Mouse (Mus musculus): ENCODE measurements around the gene Acan. TPM values are rescaled to one million over a fixed set of nuclear protein-coding genes. Genes with fewer than 3 reads are reported as not detected.

Gene Acan
- polyA plus RNA-seq, 1 experiment from 2014 or later: 0.49 TPM

- no peak overlapping the region for H3K4me2 ChIP-seq (replicated peaks)
- H3K27ac ChIP-seq: no peak overlapping the region
- H3K4me3 ChIP-seq (replicated peaks): no peak overlapping the region
- H3K9me3 ChIP-seq: no peaks in the 10 kb centered on the region
- no peaks in the 10 kb centered on the region for H3K4me1 ChIP-seq (replicated peaks)
- no peaks in the 10 kb centered on the region for H3K36me3 ChIP-seq
- ATAC-seq: peak; percentile 67; the same call in 1 of the 2 replicates
- no peaks in the 10 kb centered on the region for H3K27me3 ChIP-seq (replicated peaks)
- no peak overlapping the region for H3K9ac ChIP-seq
- WGBS: 25% methylated on average over 7 of the region's 7 CpGs
Observed at GRCm38 (mm10) chr7:79080572-79081399, 27.5 kb downstream of the Acan start.

GRCm38 (mm10) chr7:79089111-79089510, 35.8 kb downstream of the Acan start:
- ATAC-seq: no peak
- WGBS: 79% methylated on average over 4 of the region's 4 CpGs
- H3K36me3 ChIP-seq: no peaks in the 10 kb centered on the region
- H3K9me3 ChIP-seq: no peaks in the 10 kb centered on the region
- no peaks in the 10 kb centered on the region for H3K4me1 ChIP-seq (replicated peaks)
- no peak overlapping the region for H3K27ac ChIP-seq
- no peak overlapping the region for H3K4me2 ChIP-seq (replicated peaks)
- H3K9ac ChIP-seq: no peak overlapping the region
- no peaks in the 10 kb centered on the region for H3K27me3 ChIP-seq (replicated peaks)
- H3K4me3 ChIP-seq (replicated peaks): no peak overlapping the region

DNA sequence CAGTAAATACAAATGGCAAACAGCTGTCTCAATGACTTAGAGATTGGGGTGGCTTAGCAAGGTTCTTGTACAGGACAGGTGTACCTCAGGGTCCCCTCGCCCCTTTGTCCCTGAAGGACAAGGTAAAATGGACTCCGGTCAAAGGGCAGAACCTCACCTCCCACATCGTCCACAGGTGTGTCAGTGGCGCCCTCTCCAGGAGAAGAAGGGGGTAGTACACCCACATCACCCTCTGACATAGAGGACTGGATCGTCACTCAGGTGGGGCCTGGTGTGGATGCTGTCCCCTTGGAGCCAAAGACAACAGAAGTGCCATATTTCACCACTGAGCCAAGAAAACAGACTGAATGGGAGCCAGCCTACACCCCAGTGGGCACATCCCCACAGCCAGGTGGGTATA, 43.2 kb downstream of the Acan start:
- Histone ChIP-seq H3K36me3 (no peaks in the 10 kb centered on the region), H3K4me2 (replicated peaks) (no peak overlapping the region), H3K4me3 (replicated peaks) (no peak overlapping the region), H3K27ac (no peak overlapping the region), H3K9me3 (no peaks in the 10 kb centered on the region), H3K27me3 (replicated peaks) (no peaks in the 10 kb centered on the region), H3K4me1 (replicated peaks) (no peaks in the 10 kb centered on the region), H3K9ac (no peak overlapping the region)
- 75% methylated on average over 5 of the region's 5 CpGs for WGBS
- no peak for ATAC-seq

- H3K9ac ChIP-seq: no peak overlapping the region
- H3K27me3 ChIP-seq (replicated peaks): no peaks in the 10 kb centered on the region
- H3K4me3 ChIP-seq (replicated peaks): no peak overlapping the region
- H3K9me3 ChIP-seq: no peaks in the 10 kb centered on the region
- H3K4me1 ChIP-seq (replicated peaks): no peaks in the 10 kb centered on the region
- 56% methylated on average over 4 of the region's 4 CpGs for WGBS
- ATAC-seq: no peak
- no peak overlapping the region for H3K27ac ChIP-seq
- H3K4me2 ChIP-seq (replicated peaks): no peak overlapping the region
- H3K36me3 ChIP-seq: no peaks in the 10 kb centered on the region
Observed at GRCm38 (mm10) chr7:79113848-79114247, 60.6 kb downstream of the Acan start.

DNA sequence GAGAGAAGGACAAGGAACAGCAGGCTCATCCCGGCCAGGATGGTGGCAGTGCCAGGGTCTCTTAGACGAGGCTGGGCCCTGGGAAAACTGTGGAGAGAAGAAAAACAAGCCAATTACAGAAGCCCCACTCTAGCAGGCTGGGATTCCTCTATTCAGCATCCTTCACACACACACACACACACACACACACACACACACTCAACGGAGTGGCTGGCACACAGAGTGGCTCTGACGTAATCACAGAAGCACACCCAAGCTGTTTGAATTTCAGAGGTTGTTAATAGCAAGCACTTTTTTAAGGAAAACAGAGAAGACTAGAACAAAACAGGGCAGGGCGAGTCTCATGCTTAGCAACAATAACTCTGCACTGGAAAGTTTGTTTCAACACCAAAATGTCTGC, 70.2 kb downstream of the Acan start:
- no peak for ATAC-seq

DNA sequence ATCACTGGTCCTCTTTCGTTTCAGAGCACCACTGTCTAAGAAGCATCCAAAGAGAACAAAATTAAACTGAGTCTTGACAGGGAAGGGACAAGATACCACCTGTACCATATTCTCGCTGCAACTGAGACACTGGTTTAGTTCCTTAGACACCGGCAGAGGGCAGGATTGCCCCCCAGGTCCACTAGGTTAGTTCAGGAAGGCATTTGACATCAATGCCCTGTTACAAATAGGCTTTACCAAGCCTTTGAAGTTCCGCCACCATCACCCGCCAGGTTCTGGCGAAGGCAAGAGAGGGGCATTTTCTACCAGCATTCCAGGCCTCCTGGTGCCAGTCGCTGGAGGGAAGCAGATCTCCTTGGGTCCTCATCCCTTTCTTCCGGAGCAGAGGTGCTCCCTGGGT, 76.6 kb downstream of the Acan start:
- Histone ChIP-seq H3K9ac (no peak overlapping the region), H3K4me3 (replicated peaks) (peak overlapping the region; percentile 30), H3K36me3 (peaks cover 2% of the 10 kb centered on the region; the same call in 1 of the 2 replicates), H3K9me3 (no peaks in the 10 kb centered on the region), H3K27ac (no peak overlapping the region), H3K4me1 (replicated peaks) (peaks cover 13% of the 10 kb centered on the region), H3K27me3 (replicated peaks) (0 out of 2 replicates have a peak, but pooled peaks cover 4% of the 10 kb centered on the region), H3K4me2 (replicated peaks) (peak overlapping the region; percentile 61)
- 22% methylated on average over 8 of the region's 8 CpGs for WGBS
- no peak for ATAC-seq

More for the DNA sequence above, 70.2 kb downstream of the Acan start:
- H3K4me3 ChIP-seq (replicated peaks): no peak overlapping the region
- no peak overlapping the region for H3K9ac ChIP-seq
- H3K9me3 ChIP-seq: no peaks in the 10 kb centered on the region
- no peak overlapping the region for H3K27ac ChIP-seq
- H3K4me1 ChIP-seq (replicated peaks): no peaks in the 10 kb centered on the region
- H3K27me3 ChIP-seq (replicated peaks): no peaks in the 10 kb centered on the region
- no peaks in the 10 kb centered on the region for H3K36me3 ChIP-seq
- no peak overlapping the region for H3K4me2 ChIP-seq (replicated peaks)
- WGBS: 78% methylated on average over 5 of the region's 5 CpGs

- Histone ChIP-seq H3K36me3 (peaks cover 4% of the 10 kb centered on the region; the same call in 1 of the 2 replicates), H3K9me3 (no peaks in the 10 kb centered on the region), H3K9ac (peak overlapping the region; percentile 36), H3K4me1 (replicated peaks) (peaks cover 13% of the 10 kb centered on the region), H3K27me3 (replicated peaks) (0 out of 2 replicates have a peak, but pooled peaks cover 4% of the 10 kb centered on the region), H3K4me3 (replicated peaks) (peak overlapping the region; percentile 30), H3K27ac (no peak overlapping the region), H3K4me2 (replicated peaks) (peak overlapping the region; percentile 61)
- ATAC-seq: 0 out of 2 replicates have a peak, but pooled peaks have one; percentile 16
- WGBS: 17% methylated on average over 13 of the region's 13 CpGs
Observed at GRCm38 (mm10) chr7:79130385-79130784, 77.1 kb downstream of the Acan start.

GRCm38 (mm10) chr7:79130843-79131444, 77.7 kb downstream of the Acan start, which contains the start of gene Hapln3:
Hapln3 (minus strand) TSS chr7:79131018.
- Histone ChIP-seq H3K9me3 (no peaks in the 10 kb centered on the region), H3K9ac (peak within 1 kb of the TSS; percentile 36), H3K27ac (no peak within 1 kb of the TSS), H3K4me2 (replicated peaks) (peak within 1 kb of the TSS; percentile 61), H3K27me3 (replicated peaks) (0 out of 2 replicates have a peak, but pooled peaks cover 4% of the 10 kb centered on the region), H3K4me3 (replicated peaks) (peak within 1 kb of the TSS; percentile 30), H3K36me3 (peaks cover 4% of the 10 kb centered on the region; the same call in 1 of the 2 replicates), H3K4me1 (replicated peaks) (peaks cover 13% of the 10 kb centered on the region)
- WGBS: 5% methylated on average over 19 of the region's 19 CpGs
- 0 out of 2 replicates have a peak, but pooled peaks have one; percentile 43 for ATAC-seq

DNA sequence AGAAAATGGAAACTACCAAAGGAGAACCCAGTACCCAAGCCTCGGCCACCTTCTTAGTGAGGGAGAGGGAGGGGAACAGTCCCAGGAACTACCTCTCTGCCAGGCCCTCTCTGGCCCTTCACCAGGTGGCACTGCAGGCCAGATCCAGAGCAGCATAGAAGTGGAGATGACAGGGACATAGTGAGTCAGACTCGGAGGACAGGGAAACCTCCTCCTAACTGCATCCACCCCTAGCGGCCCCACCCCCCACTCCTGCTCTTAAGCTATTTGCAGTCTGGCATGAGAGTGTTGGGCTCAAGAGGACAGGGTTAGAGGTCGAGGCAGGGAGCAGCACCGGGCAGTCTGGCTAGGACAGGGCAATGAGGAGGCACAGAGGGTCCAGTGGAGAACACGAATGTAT, 80.1 kb downstream of the Acan start:
- ATAC-seq: 0 out of 2 replicates have a peak, but pooled peaks have one; percentile 26
- no peaks in the 10 kb centered on the region for H3K9me3 ChIP-seq
- 0 out of 2 replicates have a peak, but pooled peaks cover 4% of the 10 kb centered on the region for H3K27me3 ChIP-seq (replicated peaks)
- 28% methylated on average over 6 of the region's 6 CpGs for WGBS
- no peak overlapping the region for H3K27ac ChIP-seq
- H3K36me3 ChIP-seq: peaks cover 11% of the 10 kb centered on the region; the same call in 1 of the 2 replicates
- no peak overlapping the region for H3K4me2 ChIP-seq (replicated peaks)
- peaks cover 13% of the 10 kb centered on the region for H3K4me1 ChIP-seq (replicated peaks)
- H3K9ac ChIP-seq: no peak overlapping the region
- H3K4me3 ChIP-seq (replicated peaks): no peak overlapping the region

GRCm38 (mm10) chr7:79139328-79139824, 86.1 kb downstream of the Acan start:
- Histone ChIP-seq H3K27ac (no peak overlapping the region), H3K36me3 (peaks cover 13% of the 10 kb centered on the region; the same call in 1 of the 2 replicates), H3K27me3 (replicated peaks) (no peaks in the 10 kb centered on the region), H3K4me1 (replicated peaks) (no peaks in the 10 kb centered on the region), H3K4me3 (replicated peaks) (no peak overlapping the region), H3K9me3 (no peaks in the 10 kb centered on the region), H3K9ac (no peak overlapping the region), H3K4me2 (replicated peaks) (no peak overlapping the region)
- ATAC-seq: no peak
- 70% methylated on average over 6 of the region's 6 CpGs for WGBS

DNA sequence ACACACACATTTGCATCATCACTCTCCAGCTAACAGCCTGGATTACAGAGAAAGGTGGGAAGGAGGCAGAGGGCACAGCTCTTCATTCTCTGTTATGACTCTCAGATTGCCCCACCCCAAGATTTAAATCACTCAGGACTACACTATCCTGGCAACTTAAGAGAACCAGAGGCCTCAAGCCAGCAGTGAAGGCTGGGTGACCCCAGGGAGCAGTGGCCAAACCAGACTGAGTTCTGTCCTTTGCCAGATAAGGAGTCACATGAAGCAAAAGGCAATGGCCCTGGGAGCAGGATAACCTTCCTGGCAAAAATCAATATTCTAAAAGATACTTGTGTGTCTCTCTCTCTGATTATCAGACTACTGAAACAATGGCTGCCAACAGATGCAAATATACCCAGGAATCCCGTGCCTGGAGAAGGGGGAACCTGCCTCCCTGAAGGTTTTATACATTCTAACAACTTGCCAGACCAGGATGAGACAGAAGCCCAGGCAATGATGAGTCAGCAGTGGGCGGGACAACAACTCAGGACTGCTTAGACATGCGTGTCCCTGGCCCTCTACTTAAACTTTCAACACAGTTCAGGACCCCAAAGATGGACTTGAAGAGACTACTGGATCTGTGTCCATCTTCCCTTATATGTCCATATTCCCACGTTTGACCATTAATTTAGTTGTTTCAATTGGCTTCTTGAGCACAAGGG, 86.8 kb downstream of the Acan start:
- WGBS: 50% methylated on average over 4 of the region's 4 CpGs
- ATAC-seq: no peak
- Histone ChIP-seq H3K4me3 (replicated peaks) (no peak overlapping the region), H3K4me2 (replicated peaks) (no peak overlapping the region), H3K27ac (no peak overlapping the region), H3K36me3 (0 out of 2 replicates have a peak, but pooled peaks cover 10% of the 10 kb centered on the region), H3K9me3 (no peaks in the 10 kb centered on the region), H3K4me1 (replicated peaks) (no peaks in the 10 kb centered on the region), H3K9ac (no peak overlapping the region), H3K27me3 (replicated peaks) (no peaks in the 10 kb centered on the region)

DNA sequence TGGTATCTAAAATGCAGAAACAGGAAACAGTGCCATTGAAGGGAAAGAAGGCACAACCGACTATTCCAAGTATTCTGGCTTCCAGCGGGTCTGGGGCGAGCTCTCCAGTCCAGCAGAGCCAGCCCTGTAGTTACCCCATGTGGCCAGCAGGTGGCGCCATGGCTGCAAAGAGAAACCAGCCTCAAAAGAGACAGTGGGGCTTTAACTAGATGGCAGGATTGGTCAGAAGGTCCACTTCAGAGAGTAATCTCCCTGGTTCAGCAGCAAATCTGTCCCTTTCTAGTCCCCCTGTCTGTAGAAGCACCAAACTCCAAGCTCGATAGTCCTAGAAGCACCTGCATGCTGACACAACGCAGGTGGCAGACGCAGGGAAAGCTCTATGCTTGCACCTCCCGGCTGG, 87.6 kb downstream of the Acan start:
- WGBS: 39% methylated on average over 8 of the region's 8 CpGs
- Histone ChIP-seq H3K9ac (no peak overlapping the region), H3K4me1 (replicated peaks) (no peaks in the 10 kb centered on the region), H3K9me3 (no peaks in the 10 kb centered on the region), H3K36me3 (0 out of 2 replicates have a peak, but pooled peaks cover 9% of the 10 kb centered on the region), H3K4me3 (replicated peaks) (no peak overlapping the region), H3K27ac (no peak overlapping the region), H3K27me3 (replicated peaks) (no peaks in the 10 kb centered on the region), H3K4me2 (replicated peaks) (no peak overlapping the region)
- ATAC-seq: peak; percentile 51

All from intestine, embryonic 15.5 days (tissue).